Mouse (Mus musculus): ENCODE results near the gene Slc38a2.

Slc38a2 gene

DNA sequence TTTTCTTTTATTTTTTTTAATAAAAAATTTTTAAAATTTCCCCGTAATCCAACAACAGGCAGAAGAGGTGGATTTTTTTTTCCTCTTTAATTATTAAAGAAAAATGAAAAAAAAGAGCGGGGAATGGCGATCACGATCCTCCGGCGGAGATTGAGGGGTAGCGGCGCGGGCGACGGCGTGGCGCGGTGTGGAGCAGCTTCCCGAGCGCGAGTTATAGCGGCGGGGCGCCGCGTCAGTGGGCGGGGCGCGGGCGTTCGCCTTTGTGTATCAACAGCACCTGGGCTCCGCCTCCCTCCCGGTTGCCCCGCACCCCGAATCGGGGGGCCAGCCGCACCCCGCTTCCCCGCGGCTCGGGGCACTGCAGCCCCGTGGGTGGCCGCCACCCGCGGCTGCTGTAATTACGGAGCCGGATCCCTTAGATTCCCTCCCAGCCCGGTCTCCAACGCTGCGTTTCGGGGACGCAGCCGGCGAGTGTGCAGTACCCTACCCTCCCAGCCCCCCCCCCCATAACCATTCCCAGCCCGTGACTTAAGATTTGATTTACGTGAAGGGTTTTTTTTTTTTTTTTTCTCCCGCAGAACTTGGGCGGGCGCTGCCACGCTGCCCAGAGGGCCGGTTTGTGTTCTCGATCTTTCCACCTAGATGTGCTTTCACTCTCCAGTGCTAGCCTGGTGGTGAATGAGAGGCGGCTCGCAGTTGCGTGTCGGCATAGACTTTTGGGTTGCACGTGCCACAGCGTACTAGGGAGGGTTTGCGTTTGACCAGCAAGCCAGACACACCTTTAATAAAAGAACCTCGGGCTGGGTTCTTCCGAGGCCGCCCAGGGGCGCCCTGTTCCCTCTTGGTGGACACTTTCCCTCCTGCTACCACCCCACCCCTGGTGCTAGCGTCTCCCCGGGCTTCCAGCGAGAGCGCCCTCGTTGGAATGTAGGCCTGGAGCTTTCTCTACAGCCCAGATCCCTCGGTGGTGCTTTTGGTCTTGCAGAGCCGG lies at the start of gene Slc38a2:
Gene Slc38a2, minus strand, starts transcription at position 210 of the 991 bp plus-strand sequence.
- DNase-seq (ENCODE audit: low spot score) = peak; percentile 90

DNA sequence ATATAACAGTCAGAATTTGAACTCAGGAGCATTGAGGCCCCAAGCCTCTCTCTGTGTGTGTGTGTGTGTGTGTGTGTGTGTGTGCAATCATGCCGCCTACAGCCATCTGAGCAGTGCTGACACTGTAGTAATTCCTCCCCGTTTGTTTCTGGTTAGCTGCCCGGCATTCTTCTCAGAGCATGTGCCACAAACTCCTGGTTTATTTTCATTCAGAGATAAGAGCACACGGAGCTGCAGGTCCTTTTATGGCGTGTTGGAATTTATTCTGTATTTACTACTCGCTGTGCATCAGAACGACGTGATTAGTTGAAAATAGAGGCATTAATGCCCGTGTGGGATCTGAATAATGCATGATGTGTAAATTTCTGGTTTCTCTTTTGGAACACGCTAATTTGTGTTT lies 49.6 kb upstream of the Slc38a2 start:
- DNase-seq (ENCODE audit: low spot score) = no peak

DNA sequence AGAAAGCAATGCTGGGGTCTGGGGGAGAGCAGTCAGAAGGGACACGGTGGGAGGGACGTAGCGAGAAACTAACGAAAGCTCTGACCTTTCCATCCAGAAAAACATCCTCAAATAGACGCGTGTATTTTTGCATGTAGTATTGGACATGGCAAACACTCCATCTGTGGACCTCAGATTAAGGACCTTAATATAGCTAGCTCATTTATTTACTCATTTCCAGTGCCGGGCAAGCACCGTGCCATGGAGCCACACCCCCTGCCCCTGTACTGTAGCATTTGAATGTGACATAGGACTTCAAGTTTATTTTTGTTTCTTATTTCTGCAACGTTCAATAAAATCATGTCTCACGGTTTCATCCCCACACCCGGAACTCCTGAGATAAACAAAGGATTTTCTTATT lies 48.0 kb upstream of the Slc38a2 start:
- DNase-seq (ENCODE audit: low spot score) = no peak

DNA sequence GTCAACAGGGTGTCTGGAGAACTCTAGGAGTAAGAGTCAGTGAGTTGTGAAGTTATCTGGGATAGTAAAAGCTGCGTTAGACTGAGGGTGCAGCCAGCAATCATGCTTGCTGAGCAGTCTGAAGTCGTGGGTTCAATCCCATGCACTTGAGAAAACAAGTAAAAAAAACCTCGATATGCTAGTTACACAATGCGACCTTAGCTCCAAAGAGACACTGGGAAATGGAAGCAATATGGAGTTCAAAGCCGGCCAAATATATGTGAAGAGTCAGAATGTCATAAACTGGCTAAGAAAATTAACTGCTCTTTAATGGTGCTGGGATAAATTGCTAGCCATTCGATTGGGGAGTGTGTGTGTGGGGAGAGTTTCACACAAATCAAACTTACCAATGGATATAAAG lies 47.5 kb upstream of the Slc38a2 start:
- DNase-seq (ENCODE audit: low spot score) = no peak

DNA sequence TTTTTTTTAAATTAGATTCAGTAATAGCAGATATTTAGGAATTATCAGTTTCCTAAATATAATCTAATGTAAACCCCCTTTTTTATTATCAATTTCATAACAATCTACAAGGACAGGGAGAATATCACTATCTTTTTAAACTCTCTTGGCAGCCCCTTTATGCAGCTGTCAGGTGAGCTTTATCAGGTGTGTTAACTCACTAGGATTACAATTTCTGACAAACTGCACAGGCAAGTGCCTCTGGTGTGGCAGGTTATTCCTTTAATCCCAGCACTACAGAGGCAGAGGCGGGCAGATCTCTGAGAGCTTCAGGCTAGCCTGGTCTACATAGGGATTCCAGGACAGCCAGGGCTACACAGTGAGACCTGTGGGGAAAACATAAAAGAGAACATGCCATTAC lies 45.8 kb upstream of the Slc38a2 start:
- no peak for DNase-seq (ENCODE audit: low spot score)

DNA sequence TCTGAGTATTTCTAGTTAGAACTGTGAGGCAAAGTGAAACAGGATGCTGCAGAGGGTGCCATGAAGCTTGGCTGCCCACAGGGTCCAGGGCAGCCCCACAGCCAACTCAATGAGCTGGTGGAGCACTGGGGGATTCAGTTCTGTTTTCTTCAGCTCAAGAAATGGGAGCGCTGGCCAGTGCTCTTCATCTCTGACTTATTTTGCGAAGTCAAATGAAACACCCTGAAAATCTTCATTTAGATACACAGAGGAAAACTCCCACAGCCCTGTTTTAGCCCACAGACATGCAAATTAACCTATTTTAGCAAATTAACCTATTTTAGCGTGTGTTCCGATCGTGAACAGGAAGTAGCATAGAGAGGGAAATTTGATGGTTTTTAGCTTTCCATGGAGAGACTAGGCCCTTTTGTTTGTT lies 45.4 kb upstream of the Slc38a2 start:
- DNase-seq (ENCODE audit: low spot score) = no peak

DNA sequence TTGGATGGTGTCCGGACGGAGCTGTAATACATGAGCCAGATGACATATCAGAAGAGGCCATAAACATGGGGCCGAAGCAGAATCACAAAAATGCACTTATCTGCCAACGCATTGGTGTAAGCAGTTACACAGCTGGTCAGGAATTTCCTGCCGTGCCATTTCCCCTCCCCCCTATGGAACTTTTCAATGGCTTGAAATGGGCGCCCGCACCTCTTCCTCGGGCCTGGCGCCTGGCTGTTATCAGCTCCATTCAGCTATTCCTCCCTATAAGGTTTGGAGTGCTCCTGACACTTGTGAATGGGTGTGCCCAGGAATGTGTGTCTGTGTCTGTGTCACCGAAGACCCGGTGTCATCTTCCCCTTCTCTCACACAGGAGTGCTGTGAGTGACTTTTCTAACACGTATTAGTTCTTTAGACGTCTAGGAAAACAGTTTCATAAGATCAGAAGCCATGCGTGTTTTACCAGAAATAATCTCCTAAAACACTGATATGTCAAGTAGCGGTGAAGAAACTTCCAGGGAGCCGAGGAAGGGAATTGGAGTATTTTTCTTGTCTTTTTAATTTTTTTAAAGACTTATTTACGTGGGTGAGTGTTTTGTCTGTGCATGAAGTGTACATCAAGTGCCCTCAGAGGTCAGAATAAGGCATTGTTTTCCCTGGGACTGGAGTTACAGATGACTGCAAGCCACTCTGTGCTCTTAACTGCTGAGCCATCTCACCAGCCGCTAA lies 44.8 kb upstream of the Slc38a2 start:
- DNase-seq (ENCODE audit: low spot score) = no peak

DNA sequence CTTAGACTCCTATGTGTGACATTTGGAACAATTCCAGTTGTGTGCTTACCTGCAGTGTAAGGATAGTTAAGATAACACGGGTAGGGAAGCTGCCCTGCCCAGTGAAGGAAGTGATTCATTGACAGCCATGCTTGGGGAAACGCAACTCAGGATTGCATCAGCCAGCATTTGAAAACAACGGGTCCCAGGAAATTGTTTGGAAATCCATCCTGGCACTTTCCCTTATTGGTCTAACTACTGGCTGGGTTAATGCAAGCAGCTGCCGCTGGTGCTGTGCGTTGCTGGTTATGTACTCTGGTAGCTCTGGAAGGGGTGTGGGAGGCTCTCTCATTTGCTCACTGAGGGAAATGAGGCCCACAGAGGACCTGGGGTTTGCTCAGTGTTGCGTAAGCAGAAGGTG lies 43.7 kb upstream of the Slc38a2 start:
- no peak for DNase-seq (ENCODE audit: low spot score)

DNA sequence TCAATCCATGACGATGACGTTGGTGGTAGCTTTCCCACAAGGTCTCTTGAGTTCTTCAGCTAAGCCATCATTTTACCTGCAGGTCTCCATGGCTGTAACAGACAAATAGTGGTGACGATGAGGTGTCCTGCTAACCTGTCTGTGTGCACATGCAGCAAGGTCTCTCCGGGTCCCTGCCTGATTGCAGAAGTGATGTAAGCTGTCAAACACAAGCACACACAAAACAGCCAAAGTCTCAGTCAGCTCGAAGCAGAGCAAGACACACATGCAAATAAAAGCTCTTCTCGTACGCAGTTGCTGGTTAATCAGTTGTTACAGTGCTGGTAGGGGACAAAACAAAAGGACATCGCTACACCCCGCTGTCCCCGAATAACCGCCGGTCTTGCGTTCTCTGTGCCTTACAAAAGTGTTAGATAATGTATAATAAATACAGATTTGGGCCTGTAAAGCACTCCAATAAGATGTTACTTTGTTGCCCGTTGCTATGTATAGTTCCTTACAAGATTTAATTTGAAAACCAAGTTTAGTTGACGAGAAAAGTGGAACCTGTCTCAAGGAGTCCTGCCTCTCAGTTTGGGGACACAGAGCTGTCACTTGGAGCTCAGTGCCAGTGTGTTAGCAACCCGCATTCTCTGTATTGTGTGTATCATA lies 43.2 kb upstream of the Slc38a2 start:
- DNase-seq (ENCODE audit: low spot score) = no peak

DNA sequence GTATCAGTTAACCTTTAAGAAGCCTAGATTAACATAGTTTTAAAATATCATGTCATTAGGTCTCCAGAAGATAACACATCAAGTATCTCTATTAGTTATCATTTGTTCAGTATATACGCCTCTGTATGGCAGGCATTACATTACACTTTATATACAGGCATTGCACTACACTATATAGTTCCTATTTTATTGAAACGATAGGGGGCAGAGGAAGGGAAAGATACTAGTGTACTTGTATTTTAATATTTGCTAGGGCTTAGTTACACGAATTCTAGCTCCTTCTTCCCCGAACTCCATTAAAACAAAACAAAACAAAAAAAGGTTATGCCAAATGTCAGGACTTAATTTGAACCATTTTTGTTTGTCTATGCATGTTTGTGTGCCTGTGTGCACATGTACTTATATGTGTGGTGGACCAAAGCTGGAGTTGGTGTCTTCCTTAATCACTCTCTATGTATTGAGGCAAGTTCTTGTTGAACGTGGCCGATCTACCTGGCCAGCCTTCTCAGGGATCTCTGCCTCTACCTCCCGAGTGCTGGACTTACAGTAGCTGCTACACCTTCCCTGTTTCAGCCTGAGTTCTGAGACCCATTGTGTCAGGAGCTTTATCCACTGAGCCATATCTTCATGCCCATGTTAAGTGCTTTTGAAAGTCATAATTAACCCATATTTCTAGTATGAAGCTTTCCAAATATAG lies 41.5 kb upstream of the Slc38a2 start:
- no peak for DNase-seq (ENCODE audit: low spot score)

DNA sequence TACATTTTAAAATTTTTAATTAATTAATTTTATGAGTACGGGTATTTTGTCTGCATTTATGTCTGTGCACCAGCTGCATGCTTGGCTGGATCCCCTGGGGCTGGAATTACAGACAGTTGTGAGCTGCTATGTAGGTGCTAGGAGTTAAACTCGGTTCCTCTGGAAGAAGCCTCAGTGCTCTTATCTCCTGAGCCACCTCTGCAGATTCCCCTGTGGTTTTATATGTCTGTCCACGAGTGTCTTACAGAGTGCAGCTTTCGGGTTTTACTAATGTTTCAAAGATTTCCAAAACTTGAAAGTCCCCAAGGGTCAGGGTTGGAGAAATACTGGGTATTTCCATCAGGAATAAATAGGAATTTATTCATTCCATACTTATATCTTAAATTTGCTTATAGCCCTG lies 40.6 kb upstream of the Slc38a2 start:
- DNase-seq (ENCODE audit: low spot score) = no peak

DNA sequence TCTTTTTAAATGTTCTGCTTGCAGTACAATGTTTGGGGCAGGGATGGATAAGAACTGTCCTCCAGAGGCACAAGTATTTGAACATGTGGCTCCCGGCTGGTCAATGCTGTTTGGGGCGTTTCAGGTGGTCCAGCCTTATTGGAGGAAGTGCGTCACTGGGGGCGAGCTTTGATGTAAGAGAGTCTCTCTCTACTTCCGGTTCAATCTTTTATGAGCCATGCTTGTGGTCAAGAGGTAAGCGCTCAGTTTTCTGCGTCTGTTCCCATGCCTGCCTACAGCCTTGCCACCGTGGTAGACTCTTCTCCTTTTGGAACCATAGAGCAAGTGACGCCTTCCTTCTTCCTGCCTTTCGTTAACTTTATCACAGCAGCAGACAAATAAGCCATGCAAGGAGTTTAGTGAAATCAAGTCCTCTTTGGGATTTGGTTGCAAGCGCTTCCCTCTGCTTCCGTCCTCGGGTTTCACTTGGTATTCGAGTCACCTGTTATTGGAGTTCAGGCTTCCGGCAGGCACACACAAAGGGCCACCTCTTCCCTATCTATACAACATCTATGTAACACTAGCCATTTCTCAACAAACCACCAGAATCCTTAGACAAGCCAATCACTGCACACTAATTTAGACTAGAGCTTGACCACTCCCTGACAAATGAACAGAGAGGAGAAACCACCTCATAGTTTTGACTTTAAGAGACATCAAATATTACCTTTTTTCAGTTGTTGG lies 37.3 kb upstream of the Slc38a2 start:
- no peak for DNase-seq (ENCODE audit: low spot score)

DNA sequence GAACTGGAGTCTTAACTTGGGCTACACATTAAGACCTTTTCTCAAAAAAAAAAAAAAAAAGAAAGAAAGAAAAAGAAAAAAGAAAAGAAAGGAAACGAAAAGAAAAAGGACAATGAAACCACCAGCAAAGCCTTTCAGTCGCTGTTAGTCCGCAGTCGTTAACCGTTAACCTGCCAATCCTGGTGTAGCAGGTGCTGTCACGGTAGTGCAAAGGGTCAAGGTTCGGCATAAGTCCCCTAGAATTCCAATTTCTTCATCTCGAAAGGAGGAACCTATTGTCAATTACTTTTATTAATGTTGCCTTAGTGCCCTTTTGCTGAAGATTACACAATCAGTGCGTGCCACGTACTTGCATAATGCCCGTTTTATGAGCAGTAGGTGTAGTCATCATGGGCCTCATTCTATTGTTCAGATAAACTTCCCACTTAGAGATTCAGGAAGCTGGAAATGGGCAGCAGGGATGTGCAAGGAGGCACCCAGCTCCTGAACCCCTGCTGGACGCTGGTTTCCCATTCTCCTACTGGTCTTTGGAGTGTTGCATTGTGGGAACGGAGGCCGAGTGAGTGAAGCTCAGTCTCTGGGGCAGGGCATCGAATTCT lies 36.1 kb upstream of the Slc38a2 start:
- no peak for DNase-seq (ENCODE audit: low spot score)

DNA sequence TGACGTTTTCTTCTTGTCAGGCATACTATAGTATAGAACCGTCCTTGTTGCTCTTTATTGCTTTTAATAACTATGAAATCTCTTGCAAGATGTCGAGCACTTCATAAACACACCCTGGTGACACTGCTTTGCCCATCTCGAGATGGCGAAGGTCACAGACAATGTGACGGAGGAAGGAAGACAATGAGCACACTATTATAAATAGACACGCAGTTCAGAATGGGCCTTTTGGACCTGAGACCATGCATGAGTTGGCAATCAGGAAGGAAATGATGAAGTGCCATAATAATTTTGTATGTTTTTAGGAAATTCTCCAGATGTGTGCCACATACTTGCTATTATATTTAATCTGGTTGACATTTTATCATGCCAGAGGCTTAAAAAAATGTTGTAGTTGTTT lies 34.9 kb upstream of the Slc38a2 start:
- DNase-seq (ENCODE audit: low spot score) = no peak

DNA sequence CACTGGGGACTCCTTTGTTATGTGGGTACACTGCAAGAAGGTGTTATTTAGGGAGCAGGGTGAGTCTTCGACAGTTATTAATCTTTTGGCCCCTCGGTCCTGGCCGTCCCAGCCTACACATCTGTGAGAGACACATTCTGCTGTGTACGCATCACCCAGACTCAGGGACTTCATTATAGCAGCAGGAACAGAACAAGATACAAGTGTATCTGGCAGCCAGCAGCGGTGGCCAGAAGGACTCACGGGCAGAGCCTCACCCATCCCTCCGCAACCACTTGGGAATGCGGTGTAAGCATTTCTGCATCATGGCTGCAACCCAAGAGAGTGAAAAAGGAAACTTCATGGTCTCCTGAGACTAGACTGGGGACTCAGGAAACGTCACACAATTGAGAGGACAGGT lies 30.9 kb upstream of the Slc38a2 start:
- DNase-seq (ENCODE audit: low spot score) = no peak

DNA sequence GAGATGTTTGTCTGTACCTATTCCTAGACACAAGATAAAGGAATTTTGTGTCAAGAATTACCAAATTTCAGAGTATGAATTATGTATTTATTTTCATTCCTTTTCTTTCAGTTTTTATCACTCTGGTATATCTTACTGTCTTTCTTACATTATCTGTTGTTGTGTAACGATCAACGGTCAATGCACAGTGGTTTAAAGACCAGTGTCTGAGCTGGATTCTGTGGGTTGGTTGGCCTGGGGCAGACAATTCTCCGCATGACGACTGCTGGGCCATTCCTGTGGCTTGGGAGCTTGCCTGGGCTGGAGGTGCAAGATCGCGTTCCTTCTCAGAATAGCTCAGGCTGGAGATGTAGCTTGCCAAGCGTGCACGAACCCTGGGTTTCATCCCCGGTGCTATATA lies 30.3 kb upstream of the Slc38a2 start:
- DNase-seq (ENCODE audit: low spot score) = no peak

DNA sequence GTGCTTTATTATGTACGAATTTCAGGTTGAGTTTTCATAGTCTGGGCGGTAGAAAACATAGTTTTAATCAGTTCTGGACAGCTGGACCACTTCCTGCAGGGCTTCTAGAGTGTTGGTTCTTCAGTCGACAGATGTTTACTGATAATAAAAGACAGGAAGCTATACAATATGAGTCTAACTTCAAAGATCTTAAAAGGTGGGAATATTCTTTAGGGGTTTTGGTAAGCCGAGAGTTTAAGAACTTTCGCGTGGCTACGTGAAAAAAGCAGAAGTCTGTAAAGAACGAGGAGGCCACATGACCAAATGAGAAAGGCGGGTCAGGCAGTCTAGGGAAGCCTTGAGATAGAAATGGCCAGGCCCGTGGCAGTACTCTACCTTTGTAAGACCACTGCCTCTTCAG lies 29.5 kb upstream of the Slc38a2 start:
- DNase-seq (ENCODE audit: low spot score) = no peak

DNA sequence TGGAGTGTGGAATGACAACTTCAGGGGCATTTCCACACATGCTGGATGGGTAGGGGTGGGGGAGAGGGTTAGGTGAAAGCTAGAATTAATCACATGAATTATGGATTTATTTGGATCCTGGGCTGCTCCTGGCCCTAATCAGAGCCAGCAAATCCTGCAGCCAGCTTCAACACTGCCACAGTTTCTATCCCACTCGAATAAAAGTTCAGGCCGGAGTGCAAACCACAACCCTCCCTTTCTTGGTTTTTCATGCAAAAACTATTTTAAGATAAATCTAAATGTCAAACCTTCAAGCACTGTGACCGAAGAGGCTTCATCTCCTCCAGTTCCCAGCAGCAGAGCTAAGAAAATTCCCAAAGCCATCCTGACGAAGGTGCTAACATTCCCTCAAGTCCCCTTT lies 28.8 kb upstream of the Slc38a2 start:
- no peak for DNase-seq (ENCODE audit: low spot score)

DNA sequence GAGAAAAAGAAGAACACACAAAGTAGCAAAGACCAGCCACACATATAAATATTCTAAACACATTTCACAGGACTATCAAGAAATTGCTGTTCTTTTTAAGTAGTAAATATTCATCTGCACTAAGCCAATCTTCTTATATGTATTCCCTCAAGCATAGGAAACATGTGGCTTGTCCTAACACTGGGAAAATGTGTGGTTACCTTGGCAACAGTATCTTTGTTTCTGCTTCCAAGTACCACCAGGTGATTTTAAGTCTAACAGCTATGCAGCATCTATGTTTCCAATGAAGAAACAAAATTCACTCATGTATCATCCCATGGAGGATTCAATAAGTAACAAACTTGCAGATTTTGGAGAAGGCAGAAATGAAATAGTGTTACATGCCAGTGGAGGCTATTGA lies 25.0 kb upstream of the Slc38a2 start:
- DNase-seq (ENCODE audit: low spot score) = no peak

DNA sequence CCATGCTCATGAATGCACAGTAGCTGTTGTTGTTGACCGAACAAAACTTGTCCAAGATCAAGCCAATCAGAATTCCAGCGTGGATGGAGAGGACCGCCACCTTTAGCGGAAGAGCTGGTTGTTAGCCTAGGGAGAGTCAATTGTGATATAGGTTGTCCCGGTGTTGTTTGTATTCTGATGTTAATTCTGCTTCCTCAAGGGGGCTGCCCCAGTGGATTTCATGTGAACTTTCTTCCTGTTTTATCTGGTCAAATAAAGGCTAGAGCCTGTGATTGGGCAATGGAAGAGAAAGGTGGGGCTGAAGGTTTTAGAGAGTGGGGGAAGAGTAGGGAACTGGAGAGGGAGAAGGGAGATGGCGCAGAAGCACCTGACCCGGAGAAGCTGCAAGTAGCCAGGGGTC lies 22.7 kb upstream of the Slc38a2 start:
- no peak for DNase-seq (ENCODE audit: low spot score)

DNA sequence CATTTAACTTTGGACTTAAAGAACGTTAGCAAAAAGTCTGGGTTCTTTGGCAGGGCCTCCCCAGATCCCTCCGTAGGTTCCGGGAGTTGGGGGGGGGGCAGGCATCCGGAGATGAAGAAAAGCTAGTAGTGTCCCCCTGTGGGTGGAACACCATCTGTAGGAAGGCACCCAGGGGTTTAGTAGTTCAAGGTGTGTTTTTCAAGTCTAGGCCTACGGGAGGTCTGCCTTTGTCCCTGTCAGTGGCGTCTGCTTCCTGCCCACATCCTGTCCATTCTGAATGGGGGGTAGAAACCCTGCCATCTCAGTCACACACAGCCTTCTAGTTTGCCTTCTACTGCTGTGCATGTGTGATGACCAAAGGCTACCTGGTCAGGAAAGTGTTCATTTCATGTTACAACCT lies 20.6 kb upstream of the Slc38a2 start:
- DNase-seq (ENCODE audit: low spot score) = no peak
